Mouse (Mus musculus) limb, embryonic 14.5 days (tissue): ENCODE results near the gene Egfr. TPM values are rescaled to one million over a fixed set of nuclear protein-coding genes. Genes with fewer than 3 reads are reported as not detected.

Source experiments
- ATAC-seq: fragments of 200-750 bp; cut with Nextera tagmentation; 2 replicates; pipeline ENCODE4 v1.8.0; 2017; ENCODE audit warnings: low read depth, moderate number of reproducible peaks, moderate TSS enrichment; ENCODE audit not compliant: low FRiP score
- DNase-seq: peaks from one replicate; pipeline ENCODE4 v3.0.0-alpha.2; 2015; ENCODE audit warnings: low spot score
- H3K27ac ChIP-seq: fragments of 300-500 bp; sonication (generic); replicated peaks from 2 replicates; pipeline ENCODE4 v1.5.1; 2014; ENCODE audit warnings: low read depth, mild to moderate bottlenecking, low read length, moderate library complexity, mixed read lengths
- H3K27me3 ChIP-seq: fragments of 300-500 bp; sonication (generic); 2 replicates; pipeline ENCODE4 v1.6.1; 2014; ENCODE audit warnings: low read length, mixed read lengths; ENCODE audit not compliant: control insufficient read depth, insufficient read depth
- H3K36me3 ChIP-seq: fragments of 300-500 bp; sonication (generic); 2 replicates; pipeline ENCODE4 v1.6.1; 2014; ENCODE audit warnings: mild to moderate bottlenecking, low read length, moderate library complexity, mixed read lengths; ENCODE audit not compliant: control insufficient read depth, insufficient read depth
- H3K4me1 ChIP-seq: fragments of 300-500 bp; sonication (generic); 2 replicates; pipeline ENCODE4 v1.6.1; 2014; ENCODE audit warnings: antibody characterized with exemption, low read length, mixed read lengths; ENCODE audit not compliant: control insufficient read depth, insufficient read depth
- H3K4me2 ChIP-seq: fragments of 300-500 bp; sonication (generic); replicated peaks from 2 replicates; pipeline ENCODE4 v1.6.1; 2014; ENCODE audit warnings: low read depth, mild to moderate bottlenecking, low read length, moderate library complexity; ENCODE audit not compliant: severe bottlenecking
- H3K4me3 ChIP-seq: fragments of 300-500 bp; sonication (generic); replicated peaks from 2 replicates; pipeline ENCODE4 v1.5.1; 2014; ENCODE audit warnings: low read length
- H3K9ac ChIP-seq: fragments of 300-500 bp; sonication (generic); 2 replicates; pipeline ENCODE4 v1.6.1; 2014; ENCODE audit warnings: mild to moderate bottlenecking, low read depth, low read length, moderate library complexity; ENCODE audit not compliant: severe bottlenecking
- H3K9me3 ChIP-seq: fragments of 300-500 bp; sonication (generic); 2 replicates; pipeline ENCODE4 v1.6.1; 2016; ENCODE audit warnings: low read length; ENCODE audit not compliant: control insufficient read depth
- POLR2A ChIP-seq: fragments of 200-500 bp; IDR thresholded peaks from 2 replicates; pipeline ENCODE4 v1.8.0; 2012; ENCODE audit warnings: inconsistent platforms, mild to moderate bottlenecking, moderate library complexity, borderline replicate concordance; ENCODE audit not compliant: insufficient read depth, insufficient read length; ENCODE audit errors: extremely low read depth
- WGBS: fragments of 180-500 bp; shearing (Covaris S2); extraction: QIAGEN DNeasy Blood & Tissue Kit; methylation state at CpG from one replicate; pipeline ENCODE4 v1.1.7; 2014; 5-methylcytosine and 5-hydroxymethylcytosine counted together
- polyA plus RNA-seq, 2 experiments: library from polyadenylated mRNA; depleted of rRNA in 1 of 2; stranded (reverse) in 1 of 2; unstranded in 1 of 2; fragments of >200 nt; fragmentation: Nextera tagmentation in 1 of 2; extraction: Ambion mirVana in 1 of 2; gene quantifications; 2 replicates each; pipeline versions ENCODE4 v1.2.1 to v1.2.3; 2012 to 2014

Egfr gene
- polyA plus RNA-seq, 2 experiments: 19.8 to 35.8 TPM

- no peak overlapping the region for H3K9ac ChIP-seq
- ATAC-seq (no peak), DNase-seq (no peak)
- no peak overlapping the region for H3K4me3 ChIP-seq
- no peak overlapping the region for H3K4me2 ChIP-seq
- no peaks in the 10 kb centered on the region for H3K27me3 ChIP-seq
- no peak overlapping the region for H3K27ac ChIP-seq
- TF ChIP-seq POLR2A: no peak
- peaks cover 3% of the 10 kb centered on the region; the same call in 1 of the 2 replicates for H3K9me3 ChIP-seq
- WGBS: 88% methylated on average over 3 of the region's 3 CpGs
- H3K36me3 ChIP-seq: no peaks in the 10 kb centered on the region
- H3K4me1 ChIP-seq: no peaks in the 10 kb centered on the region
Observed at GRCm38 (mm10) chr11:16932159-16932558, 180.2 kb downstream of the Egfr start.

DNA sequence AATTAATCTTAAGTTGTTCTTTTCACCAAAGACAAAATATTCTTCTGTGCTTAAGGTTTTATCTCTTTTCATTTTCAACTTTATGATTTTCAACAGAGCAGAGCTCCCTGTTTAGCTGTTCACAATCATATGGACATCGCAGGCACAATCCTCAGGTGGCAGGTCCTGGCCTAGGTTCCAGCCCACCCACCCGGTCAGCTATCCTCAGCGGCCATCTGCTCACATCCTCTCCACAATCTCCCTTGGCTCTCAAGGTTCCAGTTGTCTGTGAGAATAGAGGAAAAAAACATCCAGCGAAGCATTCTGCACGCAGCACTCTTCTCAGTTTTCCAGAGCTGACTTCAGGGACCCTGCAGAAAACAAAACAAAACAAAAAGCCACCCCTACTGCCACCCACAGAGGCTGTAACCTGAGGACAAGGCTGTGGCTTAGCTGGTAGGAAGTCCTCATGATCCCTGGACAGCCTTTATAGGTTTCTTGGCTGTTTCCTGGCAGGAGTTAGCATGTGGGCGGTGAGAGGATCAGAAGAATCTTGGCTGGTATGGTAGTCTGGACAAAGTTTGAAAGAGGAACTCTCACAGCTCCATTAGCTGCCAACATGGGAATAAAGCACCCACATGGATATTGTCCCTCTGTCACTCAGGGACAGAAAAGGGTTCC, 183.7 kb downstream of the Egfr start:
- Histone ChIP-seq H3K4me3 (no peak overlapping the region), H3K9me3 (peaks cover 3% of the 10 kb centered on the region; the same call in 1 of the 2 replicates), H3K27me3 (no peaks in the 10 kb centered on the region), H3K4me2 (no peak overlapping the region), H3K4me1 (no peaks in the 10 kb centered on the region), H3K27ac (no peak overlapping the region), H3K36me3 (no peaks in the 10 kb centered on the region), H3K9ac (no peak overlapping the region)
- DNase-seq (no peak), ATAC-seq (peak; percentile 55)
- TF ChIP-seq POLR2A: no peak
- WGBS: 60% methylated on average over 6 of the region's 6 CpGs

- Histone ChIP-seq H3K4me1 (no peaks in the 10 kb centered on the region), H3K4me2 (no peak overlapping the region), H3K4me3 (no peak overlapping the region), H3K9me3 (peaks cover 3% of the 10 kb centered on the region; the same call in 1 of the 2 replicates), H3K27me3 (no peaks in the 10 kb centered on the region), H3K27ac (no peak overlapping the region), H3K36me3 (no peaks in the 10 kb centered on the region), H3K9ac (no peak overlapping the region)
- no peak for TF ChIP-seq POLR2A
- 83% methylated on average over 4 of the region's 4 CpGs for WGBS
- ATAC-seq (no peak), DNase-seq (no peak)
Observed at GRCm38 (mm10) chr11:16941103-16941793, 189.2 kb downstream of the Egfr start.

GRCm38 (mm10) chr11:16941973-16942452, 190.0 kb downstream of the Egfr start:
- Histone ChIP-seq H3K4me1 (no peaks in the 10 kb centered on the region), H3K4me2 (no peak overlapping the region), H3K9me3 (no peaks in the 10 kb centered on the region), H3K36me3 (no peaks in the 10 kb centered on the region), H3K4me3 (no peak overlapping the region), H3K9ac (no peak overlapping the region), H3K27me3 (no peaks in the 10 kb centered on the region), H3K27ac (no peak overlapping the region)
- 65% methylated on average over 4 of the region's 4 CpGs for WGBS
- ATAC-seq (no peak), DNase-seq (no peak)
- no peak for TF ChIP-seq POLR2A

DNA sequence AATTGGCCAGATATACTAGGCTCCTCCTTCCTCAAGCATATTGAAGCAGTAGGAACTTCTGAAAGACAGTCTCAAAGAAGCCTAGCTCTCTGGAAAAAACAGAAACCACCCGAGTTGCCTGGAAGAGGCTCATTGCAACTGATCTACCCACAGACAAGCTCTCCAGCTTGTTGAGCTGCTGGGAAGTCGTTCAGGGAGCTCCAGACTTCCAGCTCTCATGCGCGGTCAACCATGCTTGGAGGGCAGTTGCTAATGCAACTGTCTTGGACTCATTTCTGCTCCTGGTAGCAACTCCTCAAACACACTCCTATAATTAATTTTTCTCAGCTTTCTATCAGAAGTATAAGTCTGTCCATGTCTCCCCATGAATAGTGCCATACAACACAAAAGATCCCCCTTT, 191.0 kb downstream of the Egfr start:
- ATAC-seq (no peak), DNase-seq (no peak)
- Histone ChIP-seq H3K36me3 (no peaks in the 10 kb centered on the region), H3K9ac (no peak overlapping the region), H3K4me1 (no peaks in the 10 kb centered on the region), H3K4me3 (no peak overlapping the region), H3K4me2 (no peak overlapping the region), H3K27ac (no peak overlapping the region), H3K9me3 (no peaks in the 10 kb centered on the region), H3K27me3 (no peaks in the 10 kb centered on the region)
- WGBS: 82% methylated on average over 4 of the region's 4 CpGs
- no peak for TF ChIP-seq POLR2A
